Mouse (Mus musculus): Measurements from ENCODE around the gene Slc25a22.

Slc25a22 gene

DNA sequence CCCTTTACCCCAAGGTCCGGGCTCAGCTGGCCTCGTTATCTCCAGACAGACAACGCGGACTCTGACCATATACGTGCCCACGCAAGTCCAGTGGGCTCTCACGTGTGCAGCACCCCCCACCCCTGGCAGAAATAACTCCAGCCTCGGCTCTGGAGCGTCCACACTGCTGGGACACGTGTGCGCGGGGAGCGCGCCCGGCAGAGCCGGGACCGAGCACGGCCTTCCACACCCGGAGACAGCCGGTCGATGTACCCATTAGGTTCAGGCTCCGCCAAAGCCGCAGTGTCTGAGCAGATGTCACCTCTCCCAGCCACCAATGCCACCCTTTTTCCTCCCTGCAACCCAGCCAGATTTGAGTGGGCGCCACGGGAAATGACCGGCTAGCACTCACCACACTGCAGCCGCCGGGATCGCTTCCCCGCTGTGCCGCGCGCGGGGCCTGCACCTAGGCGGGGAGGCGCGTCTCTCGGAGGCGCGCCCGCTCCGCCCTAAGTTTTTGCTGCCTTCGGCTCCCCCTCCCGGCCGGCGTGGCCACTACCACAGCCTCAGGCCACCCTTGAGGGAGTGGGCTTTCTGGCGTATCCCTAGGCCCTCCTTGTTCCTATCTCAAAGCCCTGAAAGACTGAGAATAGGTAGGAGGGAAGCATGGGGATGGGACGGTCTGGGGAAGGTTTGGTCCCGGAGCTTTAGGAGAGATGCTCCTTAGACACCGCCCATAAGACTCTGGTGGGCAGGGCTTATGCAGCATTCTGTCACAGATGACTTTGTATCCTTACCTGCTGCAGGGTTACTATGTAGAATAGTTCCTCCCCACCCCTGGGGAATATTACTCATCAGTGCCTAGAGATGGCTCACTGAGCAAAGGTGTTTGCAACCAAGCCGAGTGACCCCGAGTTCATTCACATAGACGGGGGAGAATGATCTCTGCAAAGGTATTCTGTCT is at the start of gene Slc25a22:
TSS of gene Slc25a22 (minus strand) at position 715 of the 943 bp plus-strand sequence.
- Histone ChIP-seq H3K4me3 (replicated peaks; ENCODE audit: low read length) (peak within 1 kb of the TSS; percentile 85), H3K36me3 (ENCODE audit: insufficient read depth, low read length) (peaks cover 64% of the 10 kb centered on the region), H3K4me1 (replicated peaks; ENCODE audit: low read depth, low read length) (peaks cover 90% of the 10 kb centered on the region), H3K9me3 (ENCODE audit: low read length) (no peaks in the 10 kb centered on the region), H3K27me3 (ENCODE audit: insufficient read depth, low read length) (no peaks in the 10 kb centered on the region)
- TF ChIP-seq CTCF (conservative IDR thresholded peaks at IDR 0.05; ENCODE audit: low read length): peak; percentile 21
- TF ChIP-seq NANOG (IDR thresholded peaks at IDR 0.05; ENCODE audit: borderline replicate concordance, low read length): no peak

DNA sequence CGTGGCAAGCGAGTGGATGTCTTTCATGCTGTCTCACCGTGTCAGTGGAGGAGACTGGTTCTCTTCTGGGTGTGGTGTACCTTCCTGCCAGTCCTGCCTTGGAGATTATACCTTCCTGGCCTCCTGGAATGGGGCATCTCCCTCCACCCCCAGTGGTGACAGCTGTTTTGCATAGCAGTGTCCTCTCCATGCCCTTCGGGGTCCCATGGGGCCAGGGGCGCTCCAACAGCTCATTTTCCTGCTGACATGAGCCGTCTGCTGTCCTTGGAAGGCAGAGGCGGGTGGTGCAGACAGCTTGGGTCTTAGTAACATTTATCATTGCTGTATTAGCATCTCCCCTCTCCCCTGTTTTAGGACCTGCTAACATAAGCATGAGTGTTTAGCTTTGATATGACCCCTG is 49.4 kb upstream of the Slc25a22 start:
- H3K4me1 ChIP-seq (replicated peaks; ENCODE audit: low read depth, low read length): peaks cover 14% of the 10 kb centered on the region
- no peaks in the 10 kb centered on the region for H3K9me3 ChIP-seq (ENCODE audit: low read length)
- TF ChIP-seq NANOG (IDR thresholded peaks at IDR 0.05; ENCODE audit: borderline replicate concordance, low read length): no peak
- TF ChIP-seq POU5F1 (IDR thresholded peaks at IDR 0.05; ENCODE audit: borderline replicate concordance, low read length): no peak
- no peak for TF ChIP-seq CTCF (conservative IDR thresholded peaks at IDR 0.05; ENCODE audit: low read length)

DNA sequence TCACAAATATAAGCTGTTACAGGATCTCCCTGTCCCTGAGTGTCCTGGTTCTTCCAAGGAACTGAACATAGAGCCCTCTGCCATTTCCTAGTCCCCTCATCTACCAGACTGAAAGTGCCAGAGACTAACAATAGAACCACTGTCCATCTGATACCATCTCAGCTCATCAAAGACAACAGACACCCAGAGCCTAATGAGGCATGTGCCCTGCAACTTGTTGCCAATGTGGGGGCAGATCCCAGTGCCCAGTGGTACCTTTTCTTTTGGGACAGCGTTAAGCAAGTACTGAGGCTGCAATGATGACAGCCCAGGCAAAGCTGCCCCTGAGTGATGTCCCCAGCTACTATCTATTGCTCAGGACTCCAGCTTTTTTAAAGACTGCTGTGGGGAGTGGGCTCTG is 48.5 kb upstream of the Slc25a22 start:
- Histone ChIP-seq H3K4me1 (replicated peaks; ENCODE audit: low read depth, low read length) (peaks cover 19% of the 10 kb centered on the region), H3K36me3 (ENCODE audit: insufficient read depth, low read length) (peaks cover 67% of the 10 kb centered on the region), H3K4me3 (replicated peaks; ENCODE audit: low read length) (no peak overlapping the region), H3K27me3 (ENCODE audit: insufficient read depth, low read length) (peaks cover 32% of the 10 kb centered on the region), H3K9me3 (ENCODE audit: low read length) (no peaks in the 10 kb centered on the region)
- TF ChIP-seq CTCF (conservative IDR thresholded peaks at IDR 0.05; ENCODE audit: low read length) (no peak), POU5F1 (IDR thresholded peaks at IDR 0.05; ENCODE audit: borderline replicate concordance, low read length) (no peak), NANOG (IDR thresholded peaks at IDR 0.05; ENCODE audit: borderline replicate concordance, low read length) (no peak)

More for the DNA sequence above, 49.4 kb upstream of the Slc25a22 start:
- H3K4me3 ChIP-seq (replicated peaks; ENCODE audit: low read length): no peak overlapping the region
- H3K27me3 ChIP-seq (ENCODE audit: insufficient read depth, low read length): peaks cover 26% of the 10 kb centered on the region
- peaks cover 76% of the 10 kb centered on the region for H3K36me3 ChIP-seq (ENCODE audit: insufficient read depth, low read length)

DNA sequence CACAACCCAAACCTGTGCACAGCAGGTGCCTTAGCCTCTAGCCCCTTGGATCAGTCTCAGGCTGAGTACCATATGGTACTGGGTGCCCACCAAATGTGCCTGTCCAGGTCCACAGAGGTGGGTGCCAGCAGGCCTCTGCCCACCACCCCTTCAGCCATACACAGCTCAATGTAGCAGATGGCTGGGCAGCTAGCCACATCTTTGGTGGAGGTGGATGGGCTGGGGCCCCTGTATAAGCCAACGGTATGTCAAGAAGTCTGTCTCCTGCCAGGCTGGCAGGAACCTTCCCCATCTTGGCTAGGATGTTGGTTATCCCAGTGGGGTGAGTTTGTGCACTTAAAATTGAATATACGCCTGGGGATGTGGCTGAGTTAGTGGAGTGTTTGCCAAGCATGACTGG is 47.9 kb upstream of the Slc25a22 start:
- TF ChIP-seq POU5F1 (IDR thresholded peaks at IDR 0.05; ENCODE audit: borderline replicate concordance, low read length) (no peak), NANOG (IDR thresholded peaks at IDR 0.05; ENCODE audit: borderline replicate concordance, low read length) (no peak), CTCF (conservative IDR thresholded peaks at IDR 0.05; ENCODE audit: low read length) (no peak)
- H3K4me3 ChIP-seq (replicated peaks; ENCODE audit: low read length): no peak overlapping the region
- no peaks in the 10 kb centered on the region for H3K9me3 ChIP-seq (ENCODE audit: low read length)
- peaks cover 25% of the 10 kb centered on the region for H3K4me1 ChIP-seq (replicated peaks; ENCODE audit: low read depth, low read length)
- peaks cover 61% of the 10 kb centered on the region for H3K36me3 ChIP-seq (ENCODE audit: insufficient read depth, low read length)
- peaks cover 36% of the 10 kb centered on the region for H3K27me3 ChIP-seq (ENCODE audit: insufficient read depth, low read length)

DNA sequence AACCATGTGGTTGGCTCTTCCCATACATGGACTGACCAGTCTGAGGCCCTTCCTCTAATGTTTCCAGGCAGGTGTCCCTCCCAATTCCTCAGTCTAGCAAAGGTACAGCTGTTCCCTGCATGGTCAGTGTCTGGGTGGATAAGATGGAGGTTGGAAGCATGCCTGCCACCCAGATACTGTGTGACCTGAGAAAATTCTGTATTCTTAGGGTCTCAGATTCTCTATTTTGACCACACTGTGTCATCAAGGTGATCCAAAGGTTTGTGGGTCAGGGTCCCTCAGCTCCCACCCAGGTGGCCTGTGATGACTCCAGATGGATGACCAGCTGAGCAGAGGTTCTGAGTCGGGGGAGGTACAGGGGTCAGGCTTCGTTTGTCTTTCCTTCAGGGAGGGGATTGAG is 47.5 kb upstream of the Slc25a22 start:
- Histone ChIP-seq H3K4me1 (replicated peaks; ENCODE audit: low read depth, low read length) (peaks cover 28% of the 10 kb centered on the region), H3K27me3 (ENCODE audit: insufficient read depth, low read length) (peaks cover 40% of the 10 kb centered on the region), H3K36me3 (ENCODE audit: insufficient read depth, low read length) (peaks cover 57% of the 10 kb centered on the region), H3K4me3 (replicated peaks; ENCODE audit: low read length) (no peak overlapping the region), H3K9me3 (ENCODE audit: low read length) (no peaks in the 10 kb centered on the region)
- TF ChIP-seq NANOG (IDR thresholded peaks at IDR 0.05; ENCODE audit: borderline replicate concordance, low read length) (no peak), CTCF (conservative IDR thresholded peaks at IDR 0.05; ENCODE audit: low read length) (no peak), POU5F1 (IDR thresholded peaks at IDR 0.05; ENCODE audit: borderline replicate concordance, low read length) (no peak)

DNA sequence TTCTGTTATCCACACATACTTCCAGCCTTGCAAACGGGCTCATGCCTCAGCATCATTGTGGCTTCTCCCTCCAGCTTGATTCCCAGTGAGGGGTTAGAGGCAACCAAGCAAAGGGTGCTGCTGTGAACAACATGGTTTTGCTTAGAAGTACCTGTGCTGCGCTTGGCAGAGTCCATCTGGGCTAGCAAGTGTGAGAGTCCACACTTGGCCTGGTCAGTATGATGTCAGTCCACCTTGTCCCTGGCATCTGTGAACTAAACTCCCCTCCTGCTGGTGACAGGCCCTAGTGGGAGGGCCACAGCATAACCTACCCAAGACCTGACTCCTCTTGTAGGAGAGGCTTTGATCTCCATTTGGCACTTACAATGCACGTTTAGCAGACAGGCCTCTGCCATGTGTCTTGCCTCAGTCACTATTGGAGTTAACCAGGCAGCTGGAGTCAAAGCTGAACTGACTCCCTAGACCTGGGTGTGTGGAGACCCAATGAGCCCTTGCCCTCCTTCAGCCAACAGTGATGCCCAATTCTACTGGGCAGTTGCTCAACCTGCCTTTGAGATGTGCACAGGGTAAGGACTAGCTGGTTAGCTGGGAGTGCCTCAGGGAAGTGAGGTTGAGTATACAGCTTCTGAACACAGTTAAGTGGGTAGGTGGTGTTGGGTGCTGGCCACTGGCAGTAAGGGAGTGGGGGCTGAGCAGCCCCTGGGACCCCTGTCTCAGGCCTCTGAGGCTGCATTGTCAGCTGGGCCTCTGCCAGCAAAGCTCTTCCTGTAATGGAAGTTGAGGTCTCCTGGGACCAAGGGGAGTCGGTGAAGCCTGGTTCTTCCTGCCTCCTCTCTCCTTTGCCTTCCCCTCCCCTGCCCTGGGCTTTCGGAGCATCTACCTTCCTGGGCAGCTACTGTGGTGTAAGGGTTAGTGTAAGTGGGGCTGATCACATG is 46.8 kb upstream of the Slc25a22 start:
- H3K9me3 ChIP-seq (ENCODE audit: low read length): no peaks in the 10 kb centered on the region
- peaks cover 44% of the 10 kb centered on the region for H3K27me3 ChIP-seq (ENCODE audit: insufficient read depth, low read length)
- TF ChIP-seq CTCF (conservative IDR thresholded peaks at IDR 0.05; ENCODE audit: low read length) (no peak), POU5F1 (IDR thresholded peaks at IDR 0.05; ENCODE audit: borderline replicate concordance, low read length) (no peak), NANOG (IDR thresholded peaks at IDR 0.05; ENCODE audit: borderline replicate concordance, low read length) (no peak)
- H3K4me3 ChIP-seq (replicated peaks; ENCODE audit: low read length): no peak overlapping the region
- peaks cover 49% of the 10 kb centered on the region for H3K36me3 ChIP-seq (ENCODE audit: insufficient read depth, low read length)
- peaks cover 28% of the 10 kb centered on the region for H3K4me1 ChIP-seq (replicated peaks; ENCODE audit: low read depth, low read length)

DNA sequence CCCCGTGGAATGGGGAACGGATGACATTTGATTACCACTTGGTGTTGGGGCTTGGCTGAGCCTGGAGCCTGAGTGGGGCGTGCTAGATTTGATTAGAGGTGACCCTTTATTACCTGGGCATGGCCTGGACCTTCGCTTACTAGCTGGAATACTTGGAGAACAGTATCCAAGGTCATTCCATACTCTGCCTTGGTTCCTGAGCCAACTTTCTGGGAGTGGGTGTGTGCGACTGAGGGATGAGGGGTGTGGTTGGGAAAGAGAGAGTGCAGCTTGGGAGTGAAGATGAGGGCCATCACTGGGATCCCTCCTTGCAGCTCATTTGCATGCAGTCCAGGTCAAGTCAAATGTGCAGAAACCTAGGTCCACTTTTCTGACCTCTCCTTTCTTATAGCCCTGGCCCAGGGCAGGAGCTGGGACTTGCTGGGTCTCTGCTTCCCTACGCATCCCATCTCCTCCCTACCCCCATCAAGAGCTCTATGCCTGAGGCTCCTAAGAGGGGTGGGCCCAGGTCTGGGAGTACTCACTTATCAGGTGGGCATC is 45.5 kb upstream of the Slc25a22 start:
- peaks cover 43% of the 10 kb centered on the region for H3K36me3 ChIP-seq (ENCODE audit: insufficient read depth, low read length)
- H3K9me3 ChIP-seq (ENCODE audit: low read length): no peaks in the 10 kb centered on the region
- peak overlapping the region; percentile 90 for H3K4me3 ChIP-seq (replicated peaks; ENCODE audit: low read length)
- H3K27me3 ChIP-seq (ENCODE audit: insufficient read depth, low read length): peaks cover 44% of the 10 kb centered on the region
- no peak for TF ChIP-seq POU5F1 (IDR thresholded peaks at IDR 0.05; ENCODE audit: borderline replicate concordance, low read length)
- TF ChIP-seq NANOG (IDR thresholded peaks at IDR 0.05; ENCODE audit: borderline replicate concordance, low read length): no peak
- no peak for TF ChIP-seq CTCF (conservative IDR thresholded peaks at IDR 0.05; ENCODE audit: low read length)
- H3K4me1 ChIP-seq (replicated peaks; ENCODE audit: low read depth, low read length): peaks cover 32% of the 10 kb centered on the region

Data from E14TG2a.4 (cell line).